In genomic region chr5:104115118-104115517, GRCm38 (mm10) we compare ENCODE assay signal across 9 mouse cellular contexts. TPM values are rescaled to one million over a fixed set of nuclear protein-coding genes. Genes with fewer than 3 reads are reported as not detected.
DNase-seq lines count a peak whose midpoint lies in the region; ATAC-seq lines count a peak whose summit lies in the region.
"Had no signal": no experiment of that assay in that cellular context is flagged by ENCODE, and none has a peak within 500 bp of the region (broad histone marks: within the 10 kb centered on the region; RNA-seq: fewer than 3 reads in every experiment).

No protein-coding gene starts in this region.

- no peak for ATAC-seq in frontal cortex, adult (ENCODE audit: low TSS enrichment)

- peak; percentile 53 to 60 for DNase-seq in frontal cortex, postnatal 10 days (ENCODE audit: low spot score in 2 of 2)
- no peak for DNase-seq in frontal cortex, postnatal 25 days (ENCODE audit: low spot score in 2 of 2)
- peak; percentile 63 for DNase-seq in adrenal gland, postnatal 25 days
- peak; percentile 83 to 92 for DNase-seq in heart, adult 18-20 months
- peak; percentile 67 for DNase-seq in kidney, adult 11 months
- DNase-seq in lung, adult 18-20 months = peak; percentile 78 to 87
- DNase-seq in spleen, postnatal 36 days (ENCODE audit: low spot score in 2 of 2) = no peak

RNA-seq across cellular contexts. Expression of gene Sparcl1, which starts 1.6 kb away (rescaled TPM):
- total RNA-seq in adrenal gland, postnatal 25 days (2021) = 24.7 and 25.0 TPM in 2 replicates
- total RNA-seq in heart, adult 18-20 months (2021) = 100 to 1,000 TPM; 186 to 203 TPM

RNA-seq across cellular contexts. Expression of gene Gm17660, which starts 37.7 kb away (rescaled TPM):
- total RNA-seq in adrenal gland, postnatal 25 days (2021) = not detected in 2 replicates
- not detected for total RNA-seq in heart, adult 18-20 months (2021)
- total RNA-seq: liver, adult 2 months had no signal

RNA-seq across cellular contexts. Expression of gene Dspp, which starts 55.4 kb away (rescaled TPM):
- not detected in 2 replicates for total RNA-seq in adrenal gland, postnatal 25 days (2021)
- total RNA-seq in heart, adult 18-20 months (2021) = not detected
- total RNA-seq: liver, adult 2 months had no signal

Comparison
In these comparisons a context has a peak if more than half of its experiments do, and no peak if none do; other contexts are left out.
1. DNase-seq: peak in frontal cortex, postnatal 10 days (2 of 2), adrenal gland, postnatal 25 days (single experiment), heart, adult 18-20 months (2 of 2), kidney, adult 11 months (single experiment) and lung, adult 18-20 months (2 of 2); none in frontal cortex, postnatal 25 days (0 of 2) and spleen, postnatal 36 days (0 of 2).